Mouse (Mus musculus) liver, embryonic 12.5 days (tissue): Measurements from ENCODE around the gene Rnf26. TPM values are rescaled to one million over a fixed set of nuclear protein-coding genes. Genes with fewer than 3 reads are reported as not detected.

ENCODE experiments used
- ATAC-seq: fragments of 200-750 bp; cut with Nextera tagmentation; 2 replicates; pipeline ENCODE4 v1.8.0; 2017; ENCODE audit warnings: moderate number of reproducible peaks, mild to moderate bottlenecking, moderate library complexity
- H3K27ac ChIP-seq: fragments of 300-500 bp; sonication (generic); 2 replicates; pipeline ENCODE4 v1.5.1; 2016; ENCODE audit warnings: mild to moderate bottlenecking
- H3K27me3 ChIP-seq: fragments of 300-500 bp; sonication (generic); replicated peaks from 2 replicates; pipeline ENCODE4 v1.6.1; 2016; ENCODE audit warnings: mild to moderate bottlenecking, moderate library complexity
- H3K36me3 ChIP-seq: fragments of 300-500 bp; sonication (generic); 2 replicates; pipeline ENCODE4 v1.6.1; 2016; ENCODE audit warnings: mild to moderate bottlenecking, moderate library complexity
- H3K4me1 ChIP-seq: fragments of 300-500 bp; sonication (generic); 2 replicates; pipeline ENCODE4 v1.6.1; 2016
- H3K4me2 ChIP-seq: fragments of 300-500 bp; sonication (generic); 2 replicates; pipeline ENCODE4 v1.6.1; 2016; ENCODE audit warnings: mild to moderate bottlenecking, moderate library complexity
- H3K4me3 ChIP-seq: fragments of 300-500 bp; sonication (generic); 2 replicates; pipeline ENCODE4 v1.5.1; 2016; ENCODE audit warnings: mild to moderate bottlenecking, moderate library complexity
- H3K9ac ChIP-seq: fragments of 300-500 bp; sonication (generic); 2 replicates; pipeline ENCODE4 v1.6.1; 2016; ENCODE audit warnings: mild to moderate bottlenecking, moderate library complexity
- H3K9me3 ChIP-seq: fragments of 300-500 bp; sonication (generic); replicated peaks from 2 replicates; pipeline ENCODE4 v1.6.1; 2016; ENCODE audit warnings: mild to moderate bottlenecking, moderate library complexity
- WGBS: fragments of 180-500 bp; shearing (Covaris S2); methylation state at CpG from one replicate; pipeline ENCODE4 v1.1.7; 2016; ENCODE audit not compliant: insufficient replicate concordance; 5-methylcytosine and 5-hydroxymethylcytosine counted together
- polyA plus RNA-seq: library from polyadenylated mRNA; unstranded; fragments of >200 nt; fragmentation: Nextera tagmentation; extraction: Ambion mirVana; gene quantifications from 2 replicates; pipeline ENCODE4 v1.2.1, GENCODE M21; 2016

Gene Rnf26
- polyA plus RNA-seq, 1 experiment from 2014 or later, result 58.7 TPM

GRCm38 (mm10) chr9:44085276-44085675 lies 28.0 kb downstream of the Rnf26 start:
- Histone ChIP-seq H3K9me3 (no peaks in the 10 kb centered on the region), H3K27ac (no peak overlapping the region), H3K27me3 (peaks cover 88% of the 10 kb centered on the region), H3K4me2 (peak overlapping the region; percentile 96), H3K36me3 (no peaks in the 10 kb centered on the region), H3K4me3 (peak overlapping the region; percentile 61), H3K4me1 (peaks cover 62% of the 10 kb centered on the region), H3K9ac (peak overlapping the region; percentile 73)
- WGBS, result 8% methylated on average over 10 of the region's 10 CpGs
- ATAC-seq, result no peak; the same call in 1 of the 2 replicates

- H3K36me3 ChIP-seq, result no peaks in the 10 kb centered on the region
- H3K9me3 ChIP-seq, result no peaks in the 10 kb centered on the region
- peaks cover 58% of the 10 kb centered on the region for H3K4me1 ChIP-seq
- peak overlapping the region; percentile 73 for H3K9ac ChIP-seq
- H3K27ac ChIP-seq, result no peak overlapping the region
- H3K4me2 ChIP-seq, result peak overlapping the region; percentile 96
- ATAC-seq, result peak; percentile 87
- peaks cover 89% of the 10 kb centered on the region for H3K27me3 ChIP-seq
- WGBS, result under 1% methylated on average over 48 of the region's 62 CpGs
- H3K4me3 ChIP-seq, result peak overlapping the region; percentile 61
Measured at GRCm38 (mm10) chr9:44084659-44085229, 28.6 kb downstream of the Rnf26 start.

- peak; percentile 27 for ATAC-seq
- H3K27ac ChIP-seq, result no peak overlapping the region
- peak overlapping the region; percentile 49 for H3K9ac ChIP-seq
- peak overlapping the region; percentile 96 for H3K4me2 ChIP-seq
- 1% methylated on average over 14 of the region's 14 CpGs for WGBS
- no peaks in the 10 kb centered on the region for H3K36me3 ChIP-seq
- peaks cover 87% of the 10 kb centered on the region for H3K27me3 ChIP-seq
- H3K4me1 ChIP-seq, result peaks cover 59% of the 10 kb centered on the region
- no peaks in the 10 kb centered on the region for H3K9me3 ChIP-seq
- H3K4me3 ChIP-seq, result peak overlapping the region; percentile 61
Measured at GRCm38 (mm10) chr9:44084236-44084635, 29.1 kb downstream of the Rnf26 start.

GRCm38 (mm10) chr9:44083392-44084121 lies 29.8 kb downstream of the Rnf26 start:
- peak overlapping the region; percentile 61 for H3K4me3 ChIP-seq
- H3K27me3 ChIP-seq, result peaks cover 83% of the 10 kb centered on the region
- no peaks in the 10 kb centered on the region for H3K9me3 ChIP-seq
- no peak for ATAC-seq
- no peaks in the 10 kb centered on the region for H3K36me3 ChIP-seq
- H3K9ac ChIP-seq, result peak overlapping the region; percentile 49; the same call in 1 of the 2 replicates
- no peak overlapping the region for H3K27ac ChIP-seq
- H3K4me1 ChIP-seq, result peaks cover 58% of the 10 kb centered on the region
- peak overlapping the region; percentile 96 for H3K4me2 ChIP-seq
- 8% methylated on average over 23 of the region's 23 CpGs for WGBS

- Histone ChIP-seq H3K9ac (no peak overlapping the region), H3K27ac (no peak overlapping the region), H3K36me3 (no peaks in the 10 kb centered on the region), H3K4me1 (peaks cover 48% of the 10 kb centered on the region), H3K4me2 (no peak overlapping the region), H3K27me3 (peaks cover 80% of the 10 kb centered on the region), H3K9me3 (no peaks in the 10 kb centered on the region), H3K4me3 (no peak overlapping the region)
- 87% methylated on average over 5 of the region's 5 CpGs for WGBS
- no peak for ATAC-seq
Measured at GRCm38 (mm10) chr9:44082266-44082665, 31.1 kb downstream of the Rnf26 start.

- ATAC-seq, result no peak
- Histone ChIP-seq H3K9me3 (no peaks in the 10 kb centered on the region), H3K27ac (no peak overlapping the region), H3K4me1 (peaks cover 43% of the 10 kb centered on the region), H3K4me2 (no peak overlapping the region), H3K27me3 (peaks cover 73% of the 10 kb centered on the region), H3K36me3 (no peaks in the 10 kb centered on the region), H3K9ac (no peak overlapping the region), H3K4me3 (no peak overlapping the region)
- WGBS, result 65% methylated on average over 5 of the region's 5 CpGs
Measured at GRCm38 (mm10) chr9:44081581-44081980, 31.7 kb downstream of the Rnf26 start.

GRCm38 (mm10) chr9:44080953-44081352 lies 32.4 kb downstream of the Rnf26 start:
- 80% methylated on average over 5 of the region's 5 CpGs for WGBS
- Histone ChIP-seq H3K36me3 (no peaks in the 10 kb centered on the region), H3K4me3 (no peak overlapping the region), H3K9ac (no peak overlapping the region), H3K4me1 (peaks cover 37% of the 10 kb centered on the region), H3K27me3 (peaks cover 73% of the 10 kb centered on the region), H3K9me3 (no peaks in the 10 kb centered on the region), H3K27ac (no peak overlapping the region), H3K4me2 (no peak overlapping the region)
- ATAC-seq, result no peak

- 46% methylated on average over 10 of the region's 10 CpGs for WGBS
Measured at GRCm38 (mm10) chr9:44079997-44080780, 33.1 kb downstream of the Rnf26 start.

GRCm38 (mm10) chr9:44078955-44079756 lies 34.2 kb downstream of the Rnf26 start:
- no peaks in the 10 kb centered on the region for H3K9me3 ChIP-seq
- H3K27ac ChIP-seq, result no peak overlapping the region
- WGBS, result 43% methylated on average over 16 of the region's 16 CpGs
- H3K4me2 ChIP-seq, result no peak overlapping the region
- peaks cover 19% of the 10 kb centered on the region for H3K4me1 ChIP-seq
- H3K4me3 ChIP-seq, result no peak overlapping the region
- H3K36me3 ChIP-seq, result no peaks in the 10 kb centered on the region
- H3K27me3 ChIP-seq, result peaks cover 65% of the 10 kb centered on the region
- no peak for ATAC-seq
- no peak overlapping the region for H3K9ac ChIP-seq

More at GRCm38 (mm10) chr9:44079997-44080780, 33.1 kb downstream of the Rnf26 start:
- H3K9me3 ChIP-seq, result no peaks in the 10 kb centered on the region
- ATAC-seq, result no peak
- H3K9ac ChIP-seq, result no peak overlapping the region
- no peak overlapping the region for H3K4me3 ChIP-seq
- H3K27ac ChIP-seq, result no peak overlapping the region
- no peak overlapping the region for H3K4me2 ChIP-seq
- peaks cover 72% of the 10 kb centered on the region for H3K27me3 ChIP-seq
- H3K4me1 ChIP-seq, result peaks cover 29% of the 10 kb centered on the region
- no peaks in the 10 kb centered on the region for H3K36me3 ChIP-seq

- H3K27me3 ChIP-seq, result peaks cover 57% of the 10 kb centered on the region
- 66% methylated on average over 10 of the region's 10 CpGs for WGBS
- H3K36me3 ChIP-seq, result no peaks in the 10 kb centered on the region
- no peaks in the 10 kb centered on the region for H3K9me3 ChIP-seq
- H3K4me1 ChIP-seq, result peaks cover 10% of the 10 kb centered on the region
- no peak overlapping the region for H3K4me3 ChIP-seq
- no peak for ATAC-seq
- H3K27ac ChIP-seq, result no peak overlapping the region
- no peak overlapping the region for H3K9ac ChIP-seq
- H3K4me2 ChIP-seq, result no peak overlapping the region
Measured at GRCm38 (mm10) chr9:44078136-44078797, 35.0 kb downstream of the Rnf26 start.

GRCm38 (mm10) chr9:44077266-44077910 lies 35.9 kb downstream of the Rnf26 start:
- Histone ChIP-seq H3K9me3 (no peaks in the 10 kb centered on the region), H3K9ac (no peak overlapping the region), H3K27me3 (peaks cover 57% of the 10 kb centered on the region), H3K36me3 (no peaks in the 10 kb centered on the region), H3K4me3 (no peak overlapping the region), H3K4me2 (no peak overlapping the region), H3K4me1 (peaks cover 12% of the 10 kb centered on the region; the same call in 1 of the 2 replicates), H3K27ac (no peak overlapping the region)
- no peak for ATAC-seq
- 73% methylated on average over 11 of the region's 11 CpGs for WGBS
